Mouse (Mus musculus) lung, postnatal 0 days (tissue): ENCODE measurements at regions not wholly inside any gene's neighbourhood (a gene's known extent, or its start where the extent isn't known, plus 50 kb on each side); places are given as distances from the start of the nearest gene placed in this dataset.

Experiments used
- CTCF ChIP-seq: IDR thresholded peaks from 2 replicates; pipeline ENCODE4 v1.5.1; 2016; ENCODE audit warnings: antibody characterized with exemption, mild to moderate bottlenecking
- EP300 ChIP-seq: IDR thresholded peaks from 2 replicates; pipeline ENCODE4 v1.6.1; 2016; ENCODE audit warnings: antibody characterized with exemption, mild to moderate bottlenecking, control low read depth

GRCm38 (mm10) chr12:12635308-12635707 is 306.4 kb downstream of the Mycn start:
- TF ChIP-seq CTCF = no peak
- no peak for TF ChIP-seq EP300
